Mouse (Mus musculus): ENCODE measurements around the gene Pop4.

Pop4 gene

DNA sequence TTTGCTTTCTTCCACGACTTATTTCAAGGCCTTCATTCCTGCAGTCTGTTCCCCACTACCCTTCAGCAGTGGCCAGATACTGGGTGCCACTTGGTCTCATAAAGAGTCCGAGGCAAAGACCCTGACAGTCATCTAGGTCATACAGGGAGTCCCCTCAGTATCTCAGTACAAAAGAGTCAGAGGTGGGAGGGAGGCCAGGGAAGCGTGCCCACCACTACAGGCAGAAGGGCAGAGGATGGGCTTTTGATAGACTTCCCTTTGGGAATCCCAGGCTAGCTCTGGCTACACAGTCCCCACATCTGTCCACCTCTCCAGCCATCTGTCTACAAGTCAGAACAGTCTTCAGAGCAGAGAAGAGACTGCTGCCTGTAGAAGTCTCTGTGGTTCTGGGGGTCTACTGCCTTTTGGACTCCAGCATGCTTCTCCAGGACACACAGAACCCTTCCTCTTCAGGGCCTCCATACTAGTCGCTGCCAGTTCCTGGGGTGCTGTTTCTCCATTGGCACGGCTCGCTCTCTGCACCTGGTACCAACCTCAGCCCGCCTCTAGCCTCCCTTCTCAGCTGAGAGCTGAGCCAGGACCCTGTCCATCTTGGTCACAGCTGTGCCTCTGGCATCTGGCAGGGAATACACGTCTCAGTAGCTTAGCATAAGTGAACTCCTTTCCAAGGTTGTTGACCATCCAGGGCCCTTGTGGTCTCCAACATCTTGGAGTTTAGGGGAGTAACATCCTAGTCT is 52.4 kb downstream of the Pop4 start:
- peak; percentile 49 for DNase-seq

DNA sequence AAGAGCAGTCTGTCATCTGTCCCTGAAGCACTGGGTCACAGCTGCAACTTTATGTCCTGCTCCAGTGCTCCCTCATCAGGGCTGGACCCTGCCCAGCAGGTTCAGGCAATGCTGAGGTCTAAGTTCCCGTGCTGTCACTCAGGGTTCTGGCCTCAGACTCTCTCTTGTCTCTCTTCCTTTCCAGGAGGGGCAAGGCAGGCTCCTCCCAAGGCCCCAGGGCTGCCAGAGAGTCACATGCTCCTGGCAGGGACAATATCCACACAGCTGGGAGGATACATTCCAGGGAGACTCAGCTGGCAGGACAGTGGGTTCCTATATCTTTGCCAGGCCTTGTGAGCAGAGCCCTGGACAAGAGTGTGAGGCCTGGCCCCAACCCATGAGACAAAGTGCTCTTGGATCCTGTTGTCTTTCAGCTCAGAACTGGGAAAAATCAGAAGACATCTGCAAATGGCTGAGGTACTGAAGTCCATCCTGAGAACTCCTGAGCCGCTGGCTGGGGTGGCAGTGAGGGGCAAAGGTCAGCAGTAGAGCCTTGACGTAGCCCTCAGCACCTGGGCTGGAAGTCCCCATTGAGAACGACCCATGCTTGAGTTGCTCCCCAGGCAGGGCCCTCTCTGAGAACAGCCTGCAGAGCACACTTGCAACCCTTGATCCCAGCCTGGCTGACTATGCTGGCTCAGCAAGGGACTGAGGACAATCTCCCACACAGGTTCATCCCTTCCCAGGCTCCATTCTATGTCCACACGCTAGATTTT is 53.6 kb downstream of the Pop4 start:
- peak; percentile 71 for DNase-seq

DNA sequence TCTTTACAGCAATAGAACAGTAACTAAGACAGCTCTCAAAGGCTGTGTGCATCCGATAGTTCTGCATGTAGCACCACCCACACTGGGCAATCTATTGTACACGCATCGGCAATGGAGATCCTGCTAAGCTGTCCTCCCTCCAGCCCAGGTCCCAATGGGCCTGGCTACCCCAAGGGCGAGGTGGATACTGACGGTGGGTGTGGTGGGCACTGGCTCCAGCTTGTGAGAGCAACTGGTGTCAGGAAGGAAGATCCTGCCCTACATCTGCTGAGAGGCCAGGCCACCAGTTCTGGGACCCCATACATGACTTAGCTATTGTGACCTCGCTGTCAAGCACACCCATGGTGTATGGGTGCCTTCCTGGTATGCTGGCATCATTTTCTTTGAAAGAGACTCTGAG is 55.5 kb downstream of the Pop4 start:
- DNase-seq, result no peak

DNA sequence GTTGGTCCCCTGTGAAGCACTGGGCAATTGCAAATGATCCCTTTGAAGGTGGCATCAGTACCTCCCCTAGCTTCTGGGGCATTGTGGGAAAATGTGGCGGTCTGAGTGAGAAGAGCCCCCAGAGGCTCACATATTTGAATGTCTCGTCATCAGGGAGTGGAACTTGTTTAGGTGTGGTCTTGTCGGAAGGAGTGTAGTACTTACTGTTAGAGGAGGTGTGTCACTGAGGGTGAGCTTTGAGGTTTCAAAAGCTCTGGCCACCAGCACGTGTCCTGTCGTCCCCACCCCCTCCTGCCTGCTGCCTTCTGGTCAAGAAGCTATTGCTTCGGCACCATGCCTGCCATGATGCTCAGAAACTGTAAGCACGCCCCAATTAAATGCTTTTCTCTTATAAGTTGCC is 55.9 kb downstream of the Pop4 start:
- no peak for DNase-seq

DNA sequence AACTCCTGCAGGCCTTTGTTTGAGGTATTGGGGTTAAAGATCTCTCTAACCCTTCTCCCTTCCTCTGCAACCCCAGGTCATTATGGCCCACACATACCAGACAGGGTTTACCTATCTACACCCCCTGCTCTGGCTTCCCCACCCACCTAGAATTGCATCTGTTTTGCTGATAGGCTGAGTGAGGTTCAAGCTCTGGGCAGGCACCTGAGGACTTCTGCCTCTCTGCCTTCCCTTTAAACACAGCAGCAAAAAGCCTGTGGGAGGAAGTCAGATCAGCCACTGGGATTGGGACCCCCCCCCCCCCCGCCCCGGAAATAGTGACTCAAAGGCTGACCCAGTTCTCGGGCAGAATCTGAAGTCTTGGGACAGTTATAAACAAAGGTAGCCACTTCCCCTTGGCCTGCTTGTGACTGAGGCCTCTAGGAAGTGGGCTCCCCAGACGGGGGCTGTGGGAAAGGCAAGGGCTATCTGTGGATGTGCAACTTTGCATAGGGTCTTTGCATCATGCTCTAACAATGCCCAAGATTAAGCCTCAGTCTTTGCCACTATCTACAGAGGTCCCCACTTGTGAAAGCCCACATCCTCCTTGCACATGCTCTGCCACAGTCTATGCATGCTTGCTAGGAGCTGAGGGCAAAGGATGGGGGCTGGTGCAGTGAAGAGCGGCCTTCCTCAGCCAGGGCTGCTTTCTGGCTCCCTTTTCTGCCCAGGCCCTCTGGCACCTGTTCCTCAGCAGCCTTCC is 56.6 kb downstream of the Pop4 start:
- no peak for DNase-seq

DNA sequence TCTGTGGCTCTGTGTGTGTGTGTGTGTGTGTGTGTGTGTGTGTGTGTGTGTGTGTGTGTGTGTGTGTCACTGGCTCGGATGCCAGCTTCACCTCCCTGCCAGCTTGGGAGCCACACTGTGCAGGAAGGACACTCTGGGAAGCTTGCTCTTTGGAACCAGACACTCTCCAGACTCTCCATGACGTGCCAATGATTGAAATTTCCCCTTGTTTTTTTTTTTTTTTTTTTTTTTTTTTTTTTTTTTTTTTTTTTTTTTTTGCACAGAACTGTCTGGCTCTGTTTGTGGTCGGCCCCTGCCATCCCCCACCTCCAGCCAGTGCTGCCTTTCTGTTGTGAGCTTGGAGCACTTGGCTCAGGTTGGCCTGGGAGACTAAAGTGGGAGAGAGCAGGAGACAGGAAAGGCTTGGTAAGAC is 58.6 kb downstream of the Pop4 start:
- DNase-seq, result peak; percentile 67

Data from cerebellum, adult 9-11 months (tissue).